Mouse (Mus musculus): ENCODE measurements at regions not wholly inside any gene's neighbourhood (a gene's known extent, or its start where the extent isn't known, plus 50 kb on each side); places are given as distances from the start of the nearest gene placed in this dataset.

- DNase-seq = no peak
Observed at GRCm38 (mm10) chr11:71411958-71412357, 181.4 kb upstream of the Nlrp1b start.

GRCm38 (mm10) chr11:71414403-71415140, 184.0 kb upstream of the Nlrp1b start:
- no peak for DNase-seq

DNA sequence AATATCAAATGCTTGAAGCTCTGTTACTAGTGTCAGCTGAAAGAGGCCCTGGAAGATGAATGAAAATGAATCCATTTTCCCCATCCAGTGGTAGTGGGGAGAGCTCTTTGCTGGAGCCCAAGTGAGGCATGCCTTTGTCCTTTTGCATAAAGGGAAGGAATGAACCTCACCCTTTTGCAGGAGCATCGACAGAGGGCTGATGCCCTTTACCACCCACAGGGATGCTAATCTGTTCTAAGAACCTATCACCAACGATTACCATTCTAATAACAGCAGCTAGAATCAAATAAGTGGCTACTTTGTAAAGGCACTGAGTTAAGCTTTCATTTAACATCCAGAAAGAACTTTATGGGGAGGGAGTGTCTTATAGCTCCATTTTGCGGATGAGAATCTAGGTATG, 184.9 kb upstream of the Nlrp1b start:
- DNase-seq = no peak

DNA sequence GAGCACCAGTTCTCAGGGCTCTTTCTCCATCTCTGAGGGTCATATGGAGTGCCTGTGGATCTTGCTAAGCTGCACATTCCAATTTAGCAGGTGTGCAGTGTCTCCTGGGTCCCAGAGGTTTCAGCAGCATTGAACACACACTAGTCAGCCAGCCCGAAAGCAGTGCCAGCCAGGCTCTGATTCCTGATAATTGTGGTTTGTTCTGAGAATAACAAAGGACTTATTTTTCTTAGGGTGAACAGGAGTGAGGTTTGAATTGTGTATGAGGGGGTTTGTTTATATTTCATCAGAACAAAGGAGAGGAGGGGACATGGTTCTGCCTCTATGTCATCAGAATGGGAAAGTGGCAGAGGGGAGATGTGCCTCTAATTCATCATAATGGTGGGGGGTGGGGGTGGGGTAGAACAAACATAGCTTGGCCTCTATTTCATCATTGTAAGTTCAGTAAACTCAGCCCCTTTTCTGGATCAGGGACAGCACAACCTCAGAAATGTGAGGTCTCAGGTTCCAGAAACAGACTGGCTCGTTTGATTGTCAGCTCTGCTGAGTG, 191.8 kb upstream of the Nlrp1b start:
- no peak for DNase-seq

DNA sequence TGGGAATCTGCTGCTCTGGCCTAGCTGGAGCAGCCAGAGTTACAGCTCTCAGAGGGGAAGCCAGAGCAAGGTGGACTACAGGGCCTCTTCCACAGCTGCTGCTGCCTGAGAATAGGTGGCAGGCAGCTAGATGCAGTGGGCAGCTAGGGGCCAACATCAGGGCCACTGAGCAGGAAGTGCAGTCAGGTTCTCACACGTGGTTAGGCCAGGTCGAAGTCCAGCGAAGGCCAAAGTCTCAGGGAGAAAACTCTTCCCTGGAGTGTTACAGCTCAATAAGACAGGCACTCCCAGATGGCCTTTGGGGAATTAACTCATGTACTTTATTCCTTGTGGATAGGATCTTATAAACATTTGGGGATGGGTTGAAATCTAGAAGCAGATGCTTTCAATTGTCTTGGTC, 192.7 kb upstream of the Nlrp1b start:
- DNase-seq = no peak

GRCm38 (mm10) chr11:71424879-71425278, 194.3 kb upstream of the Nlrp1b start:
- no peak for DNase-seq

GRCm38 (mm10) chr11:71429739-71430138, 199.2 kb upstream of the Nlrp1b start:
- DNase-seq = no peak

DNA sequence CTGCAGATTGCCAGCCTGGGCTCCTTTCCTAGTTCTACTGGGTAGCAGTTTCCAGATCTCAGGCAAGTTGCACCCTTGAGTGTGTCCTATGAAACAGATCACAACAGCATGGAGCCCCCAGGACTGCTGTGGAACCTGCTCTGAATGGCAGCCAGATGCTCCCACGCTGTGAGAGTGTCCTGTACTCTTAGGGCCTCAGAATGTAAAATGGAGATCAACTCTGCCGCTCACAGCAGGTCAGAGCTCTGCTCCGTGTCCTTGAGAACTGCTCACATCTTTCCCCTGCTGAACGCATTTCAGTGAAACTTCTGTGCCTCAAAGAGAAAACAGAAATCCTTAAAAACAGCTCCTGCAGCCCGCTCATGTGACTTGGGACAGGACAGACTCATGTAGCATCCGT, 203.7 kb upstream of the Nlrp1b start:
- no peak for DNase-seq

GRCm38 (mm10) chr11:71434886-71435285, 204.4 kb upstream of the Nlrp1b start:
- no peak for DNase-seq

DNA sequence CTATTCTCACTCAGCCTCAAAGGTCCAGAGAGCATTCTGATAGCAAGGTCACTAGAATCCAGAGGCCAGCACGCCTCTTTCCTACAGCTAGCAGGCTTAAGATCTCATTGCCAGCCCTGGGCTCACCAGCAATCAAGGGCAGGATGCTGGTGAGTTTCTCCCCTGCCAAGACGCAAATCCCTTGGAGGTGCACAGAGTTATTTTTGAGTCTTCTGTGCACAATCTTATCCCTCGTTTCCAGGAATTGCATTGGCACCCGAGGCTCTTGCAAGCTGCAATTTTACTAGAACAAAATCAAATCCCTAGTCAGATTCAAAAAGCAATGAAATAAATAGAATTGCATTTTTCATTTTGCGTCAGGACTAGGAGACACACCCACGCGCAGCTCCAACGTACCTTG, 205.2 kb upstream of the Nlrp1b start:
- no peak for DNase-seq

GRCm38 (mm10) chr11:71436335-71436734, 205.8 kb upstream of the Nlrp1b start:
- no peak for DNase-seq

DNA sequence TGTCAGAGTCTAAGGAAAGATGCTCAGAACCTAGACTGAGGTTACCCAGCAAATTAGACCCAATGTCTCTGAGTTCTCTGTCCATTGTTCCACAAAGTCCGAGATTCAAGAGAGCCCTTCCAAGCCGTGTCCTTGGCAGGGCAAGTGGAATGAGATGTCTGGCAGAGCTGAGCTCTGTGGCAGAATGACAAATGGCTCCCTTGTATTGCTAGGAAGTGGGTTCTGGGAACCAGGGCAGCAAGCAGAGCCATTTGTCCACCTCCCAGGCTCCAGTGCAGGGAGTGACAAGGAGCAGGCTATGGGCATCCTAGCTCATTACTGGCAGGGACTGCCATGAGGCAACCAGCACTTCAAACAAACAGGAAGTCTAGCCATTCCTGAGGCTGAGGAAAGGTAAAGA, 206.3 kb upstream of the Nlrp1b start:
- no peak for DNase-seq

- DNase-seq = no peak
Observed at GRCm38 (mm10) chr11:71439871-71440270, 209.3 kb upstream of the Nlrp1b start.

DNA sequence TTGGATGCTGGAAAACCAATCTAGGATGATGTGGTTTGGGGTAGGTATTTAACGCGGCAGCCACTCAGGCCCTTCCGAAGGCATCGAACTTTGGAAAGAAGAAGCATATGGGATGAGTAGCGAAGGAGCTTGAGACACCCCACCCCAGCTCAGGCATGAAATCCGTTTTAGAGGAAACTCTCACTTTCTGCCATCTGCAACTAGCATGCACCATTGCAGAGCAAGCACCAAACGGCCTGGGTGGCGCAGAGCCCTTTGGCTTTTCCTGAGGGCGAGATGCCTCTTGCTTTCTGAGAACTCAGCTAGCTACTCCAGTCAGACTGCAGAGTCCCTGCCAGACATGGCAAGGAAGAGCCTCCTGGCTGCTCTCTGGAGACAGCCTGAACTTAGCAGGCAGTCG, 209.9 kb upstream of the Nlrp1b start:
- DNase-seq = no peak

DNA sequence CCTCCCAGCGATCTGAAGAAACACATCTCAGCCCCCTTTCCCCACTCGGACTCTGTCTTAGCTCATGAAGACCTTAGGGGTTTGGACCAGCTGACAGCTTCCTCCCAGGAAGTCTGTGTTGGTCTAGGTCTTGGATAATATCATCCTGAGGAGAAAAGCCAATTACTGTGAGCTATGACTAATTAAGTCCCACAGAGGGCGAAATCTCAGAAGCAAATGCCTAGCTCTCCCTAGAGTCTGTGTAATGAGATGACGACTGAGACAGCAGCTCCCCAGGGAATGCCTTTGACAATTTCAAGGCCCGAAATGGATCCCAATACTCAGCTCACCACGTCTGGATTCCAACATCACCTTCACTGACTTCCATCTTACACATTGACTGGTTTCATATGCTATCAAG, 213.5 kb upstream of the Nlrp1b start:
- DNase-seq = no peak

DNA sequence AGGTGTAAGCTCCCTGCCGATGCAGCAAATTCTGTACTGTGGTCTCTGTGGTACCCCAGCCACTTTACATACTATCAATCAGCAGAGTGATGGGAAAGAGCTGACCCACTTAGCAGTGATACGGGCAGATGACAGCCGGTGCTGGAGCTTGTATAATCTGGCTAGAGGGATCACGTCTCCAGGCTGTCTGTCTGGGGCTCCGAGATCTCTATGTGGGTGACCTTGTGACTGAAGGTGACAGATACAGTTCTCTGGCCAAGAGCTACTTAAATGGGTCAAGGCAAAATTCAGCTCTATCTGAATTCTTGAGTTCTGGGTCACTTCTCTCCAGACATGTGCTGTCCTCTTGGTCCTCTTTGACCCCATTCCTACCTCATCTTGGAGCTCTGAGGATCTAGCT, 216.1 kb upstream of the Nlrp1b start:
- no peak for DNase-seq

DNA sequence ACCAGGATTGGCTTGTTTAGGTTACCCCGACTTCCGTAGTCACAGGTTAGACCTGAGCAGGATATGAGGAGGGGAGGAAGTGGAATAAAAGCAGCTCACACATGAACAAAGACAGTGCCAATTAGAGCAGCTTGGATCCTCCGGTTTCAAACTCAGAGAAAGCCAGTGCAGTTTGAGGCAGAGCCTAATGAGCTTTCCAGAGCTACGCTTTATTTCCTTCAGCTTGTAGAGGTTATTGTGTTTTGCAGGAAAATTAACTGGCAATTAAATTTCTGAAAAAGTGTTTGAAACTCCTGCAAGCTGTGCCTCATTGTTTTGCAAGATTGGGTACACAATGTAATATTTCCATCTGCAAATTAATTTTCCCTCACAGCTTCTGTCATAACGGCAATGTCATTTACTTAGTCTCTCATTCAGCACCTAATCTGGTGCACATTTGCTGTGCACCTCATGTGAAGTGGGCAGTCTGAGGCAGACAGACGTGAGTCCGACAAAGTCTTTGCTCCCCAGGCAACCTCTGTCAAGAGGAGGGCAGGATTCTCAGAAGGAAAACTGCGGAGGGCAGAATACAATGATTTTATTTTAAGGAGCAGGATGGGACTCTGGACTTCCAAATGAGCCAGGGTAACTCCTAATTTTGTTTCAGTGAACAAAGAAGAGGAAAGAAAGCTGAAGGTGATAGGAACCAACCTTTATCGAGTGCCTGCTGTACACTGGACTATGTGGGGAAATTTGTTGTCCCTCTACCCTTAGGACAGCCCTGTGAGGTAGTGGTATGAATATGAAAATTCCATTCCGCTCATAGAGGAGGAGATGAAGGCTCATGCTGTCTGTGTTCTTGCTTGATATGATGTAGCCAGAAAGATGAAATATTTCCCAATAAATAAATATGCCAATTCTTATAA, 217.6 kb upstream of the Nlrp1b start:
- DNase-seq = no peak

- DNase-seq = no peak
Observed at GRCm38 (mm10) chr11:71480094-71480493, 249.6 kb upstream of the Nlrp1b start.

DNA sequence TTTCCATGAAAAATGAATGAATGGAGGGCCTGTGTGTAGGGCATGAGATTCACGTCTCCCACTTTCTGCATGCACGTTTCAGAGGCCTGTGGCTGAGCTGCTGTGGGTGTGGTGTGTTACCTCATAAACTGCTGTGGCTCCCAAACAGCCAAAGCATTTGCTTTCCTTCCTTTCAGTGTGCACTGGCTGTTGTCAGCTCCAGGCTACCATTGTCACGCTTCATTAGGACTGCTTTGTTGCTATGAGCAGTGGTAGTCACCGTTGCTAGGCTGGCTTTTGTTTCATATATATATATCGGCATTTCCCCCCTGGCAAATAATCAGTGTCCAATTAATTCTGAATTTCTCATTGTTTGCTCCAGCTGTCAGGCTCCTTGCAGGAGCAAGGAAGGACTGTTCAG, 251.9 kb upstream of the Wscd1 start:
- DNase-seq = no peak

GRCm38 (mm10) chr11:71498299-71498698, 251.4 kb upstream of the Wscd1 start:
- DNase-seq = no peak

DNA sequence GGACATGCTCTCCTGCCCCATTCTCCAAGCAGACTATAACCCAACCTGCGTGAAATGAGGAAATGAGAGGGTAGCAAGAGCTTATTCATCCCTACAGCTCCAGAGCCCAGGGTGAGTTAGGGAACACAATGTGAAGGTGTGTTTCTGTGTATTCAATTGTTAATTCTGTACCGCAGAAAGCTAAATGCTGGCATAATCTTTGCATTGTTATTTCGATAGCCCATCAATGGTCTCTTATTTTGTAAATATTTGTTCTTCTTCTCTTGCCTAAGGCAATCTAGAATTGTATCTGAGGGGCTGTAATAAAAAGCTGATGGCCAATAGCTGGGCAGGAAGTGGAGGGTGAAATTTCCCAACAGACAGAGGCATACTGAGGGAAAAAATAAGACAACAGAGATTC, 247.6 kb upstream of the Wscd1 start:
- DNase-seq = no peak

GRCm38 (mm10) chr11:71512271-71513066, 237.3 kb upstream of the Wscd1 start:
- DNase-seq = peak; percentile 4 to 7

- no peak for DNase-seq
Observed at GRCm38 (mm10) chr11:71513067-71513350, 236.7 kb upstream of the Wscd1 start.

All from lung, adult 18-20 months (tissue).